Mouse (Mus musculus): ENCODE measurements around the gene Gpsm1.

The Gpsm1 gene

DNA sequence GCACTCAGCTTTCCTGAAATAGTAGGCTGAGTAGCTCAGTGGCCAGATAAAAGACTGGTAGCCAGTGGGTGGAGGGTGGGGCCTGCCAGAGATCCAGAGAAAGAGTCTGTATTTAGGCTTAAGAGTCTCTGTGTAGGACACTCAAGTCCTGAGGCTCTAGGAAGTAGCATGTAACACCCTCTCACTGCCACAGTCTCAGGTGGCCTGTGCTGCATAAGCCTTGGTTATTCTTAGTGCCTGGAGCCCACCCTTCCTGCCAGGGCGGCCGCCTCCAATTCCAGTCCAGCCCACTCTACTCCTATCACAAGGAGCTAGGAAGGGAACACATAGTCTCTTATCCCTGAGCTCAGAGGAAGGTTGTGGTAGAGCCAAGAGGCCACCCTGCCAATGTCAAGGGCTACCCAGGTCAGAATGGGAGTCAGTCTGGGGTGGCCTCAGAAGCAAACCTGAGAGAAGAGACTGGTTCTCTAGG is 26.2 kb downstream of the Gpsm1 start:
- no peak for DNase-seq (ENCODE audit: low spot score)

DNA sequence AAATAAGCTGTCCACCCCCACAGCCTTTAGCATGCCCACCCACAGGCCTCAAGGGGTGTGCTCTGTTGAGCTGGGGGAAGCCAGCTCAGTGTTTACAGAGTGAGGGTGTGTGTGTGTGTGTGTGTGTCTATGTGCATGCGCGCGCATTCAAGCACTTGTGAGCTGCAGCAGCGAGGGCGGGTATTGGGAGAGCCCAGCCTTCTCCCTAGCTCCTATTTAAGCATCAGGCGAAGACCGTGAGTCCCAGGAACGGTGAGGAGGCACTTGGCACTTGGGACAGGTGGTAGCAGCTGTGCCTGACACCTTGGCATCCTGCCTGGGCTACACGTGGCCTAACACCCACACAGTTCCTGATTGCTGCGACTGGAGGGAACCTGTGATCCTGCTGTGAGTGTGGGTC is 26.7 kb downstream of the Gpsm1 start:
- no peak for DNase-seq (ENCODE audit: low spot score)

DNA sequence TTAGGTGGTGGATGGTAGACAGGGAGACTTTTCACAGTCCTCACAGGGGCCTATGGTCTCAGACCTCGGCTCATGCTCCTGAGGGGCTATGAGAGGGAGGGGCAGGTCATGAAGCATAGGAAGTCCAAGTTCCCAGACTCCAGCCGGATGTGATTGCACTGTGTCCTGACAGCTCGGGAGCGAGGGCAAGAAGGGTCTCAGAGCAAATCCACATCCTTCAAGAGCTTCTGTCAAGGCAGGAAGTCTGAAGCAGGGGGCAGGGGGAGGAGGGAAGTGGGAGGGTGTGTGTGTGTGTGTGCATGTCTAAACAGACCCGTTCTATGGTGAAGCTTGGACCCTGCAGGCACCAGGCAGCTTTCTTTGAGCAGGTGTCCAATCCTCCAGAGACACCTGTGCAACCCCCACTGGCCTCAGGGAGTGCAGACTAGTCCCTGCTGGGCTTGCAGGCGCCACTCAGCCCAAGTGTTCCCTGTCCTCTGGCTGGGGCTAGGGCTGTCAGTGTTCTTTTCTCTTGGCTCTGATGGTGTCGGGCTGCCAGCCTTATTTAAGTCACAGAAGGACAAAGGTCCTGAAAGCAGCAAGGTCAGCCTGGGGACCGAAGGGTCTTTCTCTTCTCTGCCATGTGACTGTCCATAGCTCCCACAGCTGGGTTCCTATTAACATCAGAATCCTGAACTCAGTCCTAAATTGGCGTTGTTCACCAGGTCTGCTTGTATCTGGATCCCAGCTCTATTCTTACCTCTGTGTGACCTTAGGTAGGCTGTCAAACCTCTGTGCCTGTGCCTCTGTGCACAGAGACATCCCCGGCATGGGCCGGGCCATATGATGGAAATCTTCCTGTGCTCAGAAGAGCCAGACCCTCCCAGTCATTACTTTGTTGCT is 27.5 kb downstream of the Gpsm1 start:
- DNase-seq (ENCODE audit: low spot score), result no peak

DNA sequence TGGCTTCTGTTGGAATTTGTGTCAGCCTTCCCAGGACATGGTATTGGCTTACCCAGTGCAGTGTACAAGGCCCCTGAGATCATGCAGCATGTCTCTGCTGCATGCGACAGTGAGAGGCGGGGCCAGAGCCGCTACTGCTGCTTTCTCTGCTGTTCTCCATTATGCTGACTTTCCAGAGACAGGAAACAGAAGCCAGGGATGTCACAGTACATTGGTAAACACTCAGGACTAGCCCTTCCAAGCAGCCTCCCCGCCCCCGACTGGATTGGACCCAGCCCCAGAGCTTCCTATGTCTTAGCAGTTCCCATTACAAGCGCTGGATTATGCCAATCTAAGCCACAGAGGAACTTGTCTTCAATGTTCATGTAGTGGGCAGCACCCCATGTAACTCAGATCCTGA is 32.9 kb downstream of the Gpsm1 start:
- no peak for DNase-seq (ENCODE audit: low spot score)

DNA sequence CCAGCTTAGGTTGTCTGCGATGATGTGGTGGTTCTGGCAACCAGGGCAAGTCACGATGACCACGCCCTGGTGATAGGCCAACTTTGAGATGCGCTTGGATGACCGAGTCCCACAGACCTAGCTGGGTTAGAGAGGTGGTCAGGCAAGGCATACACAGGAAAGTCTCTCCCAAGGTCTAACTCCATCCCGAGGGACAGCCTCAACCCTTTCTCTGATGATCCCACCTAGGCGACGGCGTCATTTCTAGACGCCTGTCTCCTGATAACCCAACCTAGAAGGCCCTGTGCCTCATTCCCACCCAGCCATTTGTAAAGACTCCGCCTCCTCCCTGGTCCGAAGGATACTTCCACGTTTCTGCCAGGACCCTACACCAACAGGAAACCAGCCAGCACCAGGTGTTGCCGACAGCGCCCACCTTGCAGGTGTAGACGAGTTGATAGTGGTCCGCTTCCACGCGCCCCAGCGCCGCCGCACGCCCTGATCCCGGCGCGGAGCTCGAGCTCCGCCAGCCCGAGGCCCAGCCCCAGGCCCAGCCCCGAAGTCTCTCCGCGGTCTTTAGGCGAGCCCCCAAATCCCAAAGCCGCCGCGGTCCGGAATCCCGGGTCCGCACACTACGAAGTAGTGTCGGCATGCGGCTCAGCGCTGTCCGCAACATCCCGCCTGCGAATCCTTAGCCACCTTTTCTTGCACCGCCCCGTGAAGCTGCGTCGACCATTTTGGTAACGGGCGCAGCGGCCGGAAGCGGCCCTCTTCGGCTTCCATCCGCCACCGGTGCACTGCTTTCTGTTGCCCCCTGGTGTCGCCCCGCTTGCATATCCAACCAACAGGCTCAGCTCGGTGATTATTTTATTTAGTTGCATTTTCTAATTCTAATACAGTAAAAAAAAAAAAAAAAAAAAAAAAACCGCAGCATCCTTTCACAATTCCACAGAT is 36.3 kb downstream of the Gpsm1 start, which contains the start of gene Dnlz:
Dnlz (minus strand) TSS at position 753 of the 933 bp plus-strand sequence.
- peak; percentile 87 for DNase-seq (ENCODE audit: low spot score)

DNA sequence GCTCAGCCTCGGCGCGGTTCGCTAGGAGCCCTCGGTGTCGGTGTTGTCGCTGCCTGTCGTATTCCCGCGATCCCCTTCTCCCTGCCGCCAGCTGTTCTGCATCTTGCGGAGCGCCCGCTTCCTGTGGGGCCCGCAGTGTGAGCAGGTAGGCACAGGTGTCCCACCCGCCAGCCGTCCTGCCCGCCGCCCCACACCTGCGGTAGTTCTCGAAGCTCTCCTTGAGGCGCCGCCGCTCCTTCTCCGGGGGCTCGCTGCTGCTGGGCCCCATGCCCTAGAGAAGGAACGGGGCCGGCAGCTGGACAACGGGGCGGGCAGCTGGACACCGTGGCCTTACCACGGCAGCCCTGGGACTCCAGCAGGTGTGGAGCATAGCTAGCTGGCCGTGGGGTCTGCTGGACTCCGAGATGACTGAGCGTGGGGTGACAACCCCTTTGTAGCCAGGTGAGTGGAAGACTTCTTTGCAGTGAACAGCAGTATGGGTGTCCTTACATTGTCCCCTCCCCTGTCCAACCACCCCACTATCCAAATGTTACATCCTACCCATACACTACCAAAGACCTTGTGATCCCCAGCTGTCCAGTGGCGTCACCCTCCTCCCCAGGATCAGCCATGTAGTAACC is 37.1 kb downstream of the Gpsm1 start:
- no peak for DNase-seq (ENCODE audit: low spot score)

DNA sequence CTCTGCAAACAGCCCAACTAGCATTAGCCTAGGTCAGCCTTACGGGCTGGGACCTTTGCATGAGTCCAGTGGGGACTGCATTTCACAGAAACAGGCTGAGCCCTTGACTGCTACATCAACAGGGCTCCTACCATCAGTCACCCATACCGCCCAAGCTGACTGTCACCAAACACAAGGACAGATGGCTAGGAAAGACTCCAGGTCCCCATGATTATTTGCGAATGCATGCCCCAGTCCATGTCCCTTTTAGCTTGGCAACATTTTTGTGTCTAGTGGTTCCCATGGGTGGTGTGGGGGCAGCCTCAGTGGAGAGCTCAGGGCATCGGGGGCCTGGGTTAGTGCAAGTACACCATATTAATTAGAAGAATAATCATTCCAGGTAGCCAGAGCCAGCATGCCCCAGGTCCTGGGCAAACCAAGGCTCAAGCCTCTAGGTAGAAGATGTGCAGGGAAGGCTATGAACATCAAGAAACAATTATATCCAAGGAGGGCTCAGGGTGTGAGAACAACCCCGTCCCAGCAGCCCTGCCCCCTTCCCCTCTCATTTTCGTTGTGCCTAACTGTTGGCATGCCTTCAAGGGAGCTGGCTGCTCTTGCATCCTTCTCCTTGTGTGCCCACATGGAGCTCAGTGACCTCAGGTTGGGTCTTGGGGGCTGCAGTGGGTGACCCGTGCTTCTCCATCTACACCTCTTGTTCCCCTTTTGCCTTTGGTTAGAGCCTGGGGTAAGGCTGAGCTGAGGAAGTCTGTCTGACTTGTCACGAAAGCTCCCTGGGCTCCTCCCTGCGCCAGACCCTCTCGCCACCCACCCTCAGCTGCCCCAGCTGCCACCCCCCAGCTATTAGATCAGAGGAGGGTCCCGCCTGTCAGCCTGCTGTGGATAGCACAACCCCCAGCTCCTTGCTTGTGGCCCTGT is 38.0 kb downstream of the Gpsm1 start:
- no peak for DNase-seq (ENCODE audit: low spot score)

DNA sequence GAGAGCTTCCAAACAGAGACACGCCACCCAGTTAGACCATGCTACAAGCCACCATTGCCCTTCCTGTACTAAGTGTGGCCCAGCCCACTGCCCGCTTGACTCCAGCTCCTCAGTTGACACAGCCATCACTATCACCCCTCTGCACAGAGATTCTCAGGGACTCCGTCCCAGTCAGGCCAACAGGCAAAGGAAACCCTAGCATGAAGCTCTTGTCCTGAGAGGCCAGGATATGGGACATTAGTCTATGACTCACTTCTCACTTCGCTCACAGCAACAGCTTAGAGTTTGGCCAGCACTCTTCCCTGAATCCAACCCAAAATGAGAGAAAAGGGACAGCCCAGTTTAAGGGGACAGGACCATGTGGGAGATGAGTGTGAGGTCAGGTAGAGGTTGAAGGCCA is 39.1 kb downstream of the Gpsm1 start:
- no peak for DNase-seq (ENCODE audit: low spot score)

DNA sequence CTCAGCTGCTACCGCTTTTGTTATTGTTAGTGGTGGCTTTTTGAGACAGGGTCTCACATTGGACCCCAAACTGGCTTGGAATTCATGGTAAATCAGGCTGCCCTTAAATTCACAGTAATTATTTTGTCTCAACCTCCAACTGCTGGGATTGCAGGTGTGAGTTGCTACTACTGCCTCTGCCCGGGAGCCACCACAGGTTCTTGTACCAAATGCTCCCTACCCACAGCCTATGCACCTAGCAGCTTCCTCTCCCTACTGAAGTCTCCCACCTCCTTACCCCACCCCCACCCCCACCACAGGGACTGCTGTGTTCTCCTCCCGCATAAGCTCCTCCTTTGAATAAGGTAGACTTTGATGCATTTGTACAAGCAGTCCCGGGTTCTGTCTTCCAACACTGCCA is 40.9 kb downstream of the Gpsm1 start:
- DNase-seq (ENCODE audit: low spot score), result no peak

DNA sequence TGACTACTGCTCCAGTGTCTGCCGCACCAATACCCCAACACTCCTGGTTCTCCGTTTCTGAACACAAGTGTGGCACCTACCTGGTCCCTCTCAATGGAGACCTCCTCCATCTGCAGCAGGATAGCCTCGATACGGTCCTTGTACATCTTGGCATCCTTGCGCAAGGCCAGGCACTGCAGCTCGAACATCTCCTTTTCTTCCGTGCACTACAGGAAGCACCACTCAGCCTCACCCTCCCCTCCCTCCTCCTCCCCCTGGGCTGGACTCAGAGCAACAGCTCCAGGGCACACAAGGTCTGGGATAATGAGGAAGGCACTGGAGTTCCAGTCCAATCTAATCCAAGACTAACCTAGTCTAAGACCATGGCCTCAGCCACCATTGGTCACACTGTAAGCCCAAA is 41.4 kb downstream of the Gpsm1 start:
- DNase-seq (ENCODE audit: low spot score), result no peak

DNA sequence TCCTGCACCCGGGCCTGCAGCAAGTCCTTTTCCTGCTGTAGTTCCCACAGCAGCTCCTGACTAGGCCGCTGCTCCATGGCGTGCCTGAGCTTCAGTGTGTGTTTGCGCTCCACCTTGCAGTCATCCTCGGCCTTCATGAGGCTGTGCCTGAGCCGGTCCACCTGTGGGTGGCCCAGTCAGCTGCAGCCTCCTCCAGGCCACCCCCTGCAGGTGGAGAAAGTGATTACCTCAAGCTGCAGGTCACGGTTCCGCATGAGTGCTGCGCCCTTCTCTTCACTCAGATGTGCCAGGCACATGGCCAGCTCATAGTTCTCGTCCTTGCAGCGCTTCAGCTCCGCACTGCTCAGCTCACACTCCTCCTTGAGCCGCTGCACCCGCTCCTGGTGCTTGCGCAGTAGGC is 42.2 kb downstream of the Gpsm1 start:
- DNase-seq (ENCODE audit: low spot score), result no peak

DNA sequence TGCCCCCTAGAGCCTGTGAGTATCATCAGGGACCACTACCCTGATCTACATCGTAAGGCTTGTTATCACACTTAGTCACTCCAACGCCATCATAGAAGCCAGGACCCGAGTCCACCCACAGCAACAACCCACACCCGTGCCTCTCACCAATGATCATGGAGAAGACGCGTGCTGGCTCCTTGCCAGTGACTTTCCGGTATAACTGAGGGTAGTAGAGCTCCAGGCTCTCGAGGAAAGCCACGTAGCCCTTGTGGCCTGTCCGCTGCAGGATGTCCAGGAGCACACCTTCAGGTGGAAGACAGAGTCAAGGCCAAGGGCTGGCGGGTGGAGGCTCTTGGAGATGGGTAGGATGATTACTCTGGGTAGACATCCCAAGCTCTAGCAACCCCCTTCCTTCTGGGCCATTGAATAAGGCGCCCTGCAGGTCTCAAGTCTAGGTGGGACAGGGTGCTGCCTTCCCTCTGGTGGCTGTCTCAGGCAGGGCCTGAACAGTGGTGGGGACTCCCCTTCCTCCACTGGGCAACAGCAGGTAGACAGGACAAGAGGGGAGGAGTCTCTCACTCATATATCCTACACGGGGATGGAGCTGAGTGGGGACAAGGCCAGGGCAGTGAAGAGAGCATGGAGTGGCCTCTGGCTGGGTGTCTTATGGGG is 43.5 kb downstream of the Gpsm1 start:
- DNase-seq (ENCODE audit: low spot score), result no peak

DNA sequence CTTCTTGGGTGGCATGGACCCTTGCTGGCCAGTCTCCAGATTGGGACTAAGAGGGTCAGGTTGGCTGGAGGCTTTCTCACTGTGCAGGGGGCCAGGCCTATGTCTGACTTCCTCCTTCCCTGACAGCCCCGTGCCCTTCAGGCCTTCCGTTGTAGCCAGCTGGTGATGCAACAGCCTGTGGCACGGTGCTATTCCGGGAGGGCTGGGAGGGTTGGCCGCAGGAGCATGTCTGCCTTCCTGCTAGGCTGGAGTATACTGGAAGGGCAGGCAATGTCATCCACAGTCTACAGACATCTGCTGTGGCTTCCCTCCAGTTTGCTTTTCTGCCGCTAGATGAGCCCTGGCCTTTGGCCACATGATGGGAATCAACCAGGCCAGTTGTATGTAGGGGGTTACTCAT is 44.7 kb downstream of the Gpsm1 start:
- DNase-seq (ENCODE audit: low spot score), result no peak

DNA sequence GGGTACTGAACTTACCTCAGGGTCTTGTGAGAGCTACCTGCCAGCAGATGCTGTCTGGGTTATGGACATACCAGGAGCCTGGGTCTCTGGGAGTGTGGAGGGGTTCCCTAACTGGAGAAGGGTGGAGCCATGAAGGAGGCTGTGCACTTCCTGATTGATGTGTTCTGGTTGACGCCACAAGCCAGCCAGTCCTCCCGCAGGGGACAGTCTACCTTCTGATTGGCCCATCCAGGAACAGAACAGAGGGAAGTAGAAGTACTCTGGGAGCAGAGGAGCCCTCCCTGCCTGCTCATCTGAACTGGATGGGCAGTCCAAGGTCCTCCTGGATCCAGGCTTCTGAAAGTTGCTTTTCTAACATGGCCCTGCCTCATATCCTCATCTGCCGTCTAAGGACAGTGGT is 45.5 kb downstream of the Gpsm1 start, which contains the start of gene Card9:
Card9 (minus strand) TSS at position 147 of the 400 bp plus-strand sequence.
- no peak for DNase-seq (ENCODE audit: low spot score)

DNA sequence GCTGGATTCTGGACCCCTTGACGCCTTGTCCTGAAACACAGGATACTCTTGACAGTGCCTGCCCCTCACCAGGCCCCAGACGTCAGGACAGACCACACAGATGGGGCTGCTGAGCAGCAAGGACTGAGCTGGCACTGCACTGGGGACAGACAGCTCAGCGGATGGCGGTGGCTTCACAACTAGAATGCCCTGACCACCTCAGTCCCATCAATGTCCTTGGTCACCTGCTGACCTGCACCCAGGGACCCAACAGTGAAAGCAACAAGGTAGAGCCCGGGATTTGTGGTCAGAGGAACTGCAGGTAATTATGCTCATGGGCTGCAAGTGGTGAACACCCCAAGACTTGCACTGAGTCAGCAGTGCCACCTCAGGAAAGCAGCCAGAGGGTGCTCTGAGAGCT is 47.7 kb downstream of the Gpsm1 start:
- no peak for DNase-seq (ENCODE audit: low spot score)

DNA sequence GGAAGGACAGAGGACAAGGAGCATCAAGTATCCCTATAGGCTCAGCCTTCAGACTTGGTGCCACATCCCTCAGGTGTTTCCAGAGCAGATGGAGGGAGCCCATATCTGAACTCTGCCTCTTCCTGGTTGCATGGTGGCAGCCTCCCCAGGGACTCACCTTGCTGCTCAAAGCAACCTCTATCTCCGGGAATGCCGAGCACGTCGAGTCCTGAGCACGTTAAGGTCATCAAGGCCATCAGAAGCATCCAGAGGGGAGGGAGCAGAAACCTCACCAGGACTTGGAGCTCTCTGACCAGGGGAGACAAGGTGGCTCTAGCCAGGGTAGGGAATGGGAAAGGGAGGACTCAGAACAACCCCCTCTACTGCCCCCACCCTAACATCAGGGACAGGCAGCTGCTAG is 48.2 kb downstream of the Gpsm1 start:
- no peak for DNase-seq (ENCODE audit: low spot score)

DNA sequence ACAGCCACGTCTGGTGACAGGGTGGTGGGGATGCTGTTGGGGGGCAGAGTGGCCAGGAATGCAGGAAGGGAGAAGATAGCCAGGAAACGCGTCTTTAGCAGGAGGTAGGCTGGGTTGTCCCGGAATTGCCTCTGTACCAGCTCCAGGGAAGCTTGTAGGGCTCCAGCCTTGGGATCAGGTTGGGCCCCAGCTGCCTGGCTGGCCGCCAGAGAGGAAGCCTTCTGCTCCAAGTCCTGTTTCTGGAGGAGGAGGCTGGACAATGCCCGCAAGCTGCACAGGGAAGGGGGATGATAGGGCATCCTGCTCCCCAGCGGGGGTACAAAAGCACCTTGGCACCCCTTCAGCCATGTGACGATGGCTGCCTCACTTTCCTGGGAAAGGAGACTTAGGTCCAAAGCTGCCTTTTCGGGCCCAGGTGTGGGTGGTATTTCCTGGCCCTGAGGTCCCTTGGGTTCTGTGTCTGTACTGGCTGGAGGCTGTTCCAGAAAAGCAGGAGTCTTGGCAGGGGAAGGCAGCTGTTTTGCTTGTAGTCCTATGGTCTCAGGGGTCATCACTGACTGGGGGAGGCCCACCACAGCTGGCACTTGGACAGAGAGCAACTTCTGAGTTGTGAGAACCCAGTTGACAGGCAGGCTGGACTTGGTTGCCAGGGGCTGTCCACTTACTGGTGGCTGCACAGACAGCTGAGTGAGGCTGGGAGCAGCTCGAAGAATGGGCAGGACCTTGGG is 49.6 kb downstream of the Gpsm1 start:
- no peak for DNase-seq (ENCODE audit: low spot score)

DNA sequence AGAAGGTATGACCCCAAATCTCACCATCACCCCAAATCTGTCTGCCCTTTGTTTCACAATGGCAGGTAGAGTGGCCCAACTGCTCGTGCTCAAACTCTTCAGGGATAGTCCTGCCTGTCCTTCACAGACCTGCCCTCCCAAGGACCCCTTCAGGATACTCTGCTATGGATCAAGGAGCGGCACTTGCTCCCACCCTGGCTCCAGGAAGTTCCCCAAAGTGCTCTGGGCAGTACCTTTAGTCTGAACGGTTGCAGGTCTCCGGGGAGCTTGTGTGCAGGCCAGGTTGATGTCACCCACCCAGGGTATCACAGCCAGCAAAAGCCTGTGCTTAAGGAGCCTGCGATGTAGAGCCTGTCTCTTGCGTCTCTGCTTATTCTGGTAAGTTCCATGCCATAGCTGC is 52.6 kb downstream of the Gpsm1 start:
- DNase-seq (ENCODE audit: low spot score), result no peak

DNA sequence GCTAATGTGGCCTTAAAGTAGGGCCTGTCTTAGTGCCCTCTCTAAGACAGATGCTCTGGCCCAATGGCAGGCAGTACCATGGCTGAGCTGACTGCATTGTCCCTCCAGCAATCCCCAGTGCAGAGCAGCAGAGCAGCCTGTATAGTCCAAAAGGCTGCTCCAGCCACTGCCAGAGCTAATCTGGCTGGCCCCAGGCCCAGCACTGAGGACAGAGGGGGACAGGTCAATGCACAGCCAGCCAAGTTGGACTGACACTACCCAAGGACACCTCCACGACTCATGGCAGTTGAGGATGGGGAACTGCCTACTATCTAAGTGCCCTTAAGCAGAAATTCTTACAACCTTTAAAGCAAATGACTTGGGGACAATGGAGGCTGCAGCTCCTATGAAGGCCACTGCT is 53.3 kb downstream of the Gpsm1 start:
- DNase-seq (ENCODE audit: low spot score), result no peak

DNA sequence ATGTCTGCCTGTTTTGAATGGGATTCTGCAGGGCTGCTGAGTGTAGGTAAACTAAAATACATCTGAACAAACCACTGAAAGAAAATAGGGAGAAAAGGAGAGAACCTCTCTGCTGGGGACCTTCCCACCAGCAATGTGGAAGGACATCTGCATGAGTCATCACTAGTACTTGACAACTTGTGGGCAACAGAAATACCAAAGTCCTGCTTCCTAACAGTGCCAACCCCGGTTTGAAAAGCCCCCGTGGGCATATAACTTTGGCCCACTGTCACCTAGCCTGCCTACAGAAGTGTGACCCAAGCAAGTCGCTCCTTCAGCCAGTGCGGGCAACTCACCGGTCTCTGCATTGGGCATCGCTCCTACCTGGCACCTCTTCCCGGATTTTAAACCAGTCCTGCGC is 57.1 kb downstream of the Gpsm1 start:
- DNase-seq (ENCODE audit: low spot score), result no peak
